Mouse (Mus musculus) urinary bladder, postnatal 4 days (tissue): ENCODE results near the gene Slc35b4.

ENCODE experiments used
- DNase-seq, 2 experiments: peaks; one replicate each; pipeline ENCODE4 v3.0.0; 2021 to 2022; ENCODE audit warnings: low spot score in 2 of 2

The Slc35b4 gene

GRCm38 (mm10) chr6:34129261-34129660 lies 47.6 kb downstream of the Slc35b4 start:
- DNase-seq: no peak

- DNase-seq: no peak
Observed at GRCm38 (mm10) chr6:34124401-34124800, 52.5 kb downstream of the Slc35b4 start.

- DNase-seq: no peak
Observed at GRCm38 (mm10) chr6:34116838-34117478, 60.0 kb downstream of the Slc35b4 start.

GRCm38 (mm10) chr6:34111406-34111805 lies 65.5 kb downstream of the Slc35b4 start:
- DNase-seq: no peak

- no peak for DNase-seq
Observed at GRCm38 (mm10) chr6:34110571-34110970, 66.3 kb downstream of the Slc35b4 start.
